Mouse (Mus musculus): Measurements from ENCODE around the gene Peli2.

The Peli2 gene

GRCm38 (mm10) chr14:48278291-48278690 is 157.7 kb downstream of the Peli2 start:
- no peak for DNase-seq (ENCODE audit: extremely low read depth, low read depth, low spot score)

DNA sequence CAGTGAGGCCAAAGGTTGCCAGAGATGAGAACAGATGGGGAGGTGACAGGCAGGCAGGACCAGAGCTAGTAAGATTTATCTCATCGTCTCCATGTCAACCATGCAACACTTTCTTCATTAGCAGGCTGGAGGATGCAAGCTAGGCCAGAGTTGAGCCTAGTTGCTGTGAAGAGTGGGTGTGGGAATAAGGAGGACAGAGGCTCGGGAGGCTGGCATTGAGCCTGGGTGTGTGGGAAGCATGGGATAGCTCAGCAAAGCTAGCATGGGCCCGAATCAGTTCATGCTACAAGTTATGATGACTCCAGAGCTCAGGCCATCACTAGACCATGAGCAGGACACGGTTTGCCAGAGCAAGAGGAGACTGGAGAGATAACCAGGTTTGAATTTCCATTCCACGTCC is 166.3 kb downstream of the Peli2 start:
- no peak for DNase-seq (ENCODE audit: extremely low read depth, low read depth, low spot score)

DNA sequence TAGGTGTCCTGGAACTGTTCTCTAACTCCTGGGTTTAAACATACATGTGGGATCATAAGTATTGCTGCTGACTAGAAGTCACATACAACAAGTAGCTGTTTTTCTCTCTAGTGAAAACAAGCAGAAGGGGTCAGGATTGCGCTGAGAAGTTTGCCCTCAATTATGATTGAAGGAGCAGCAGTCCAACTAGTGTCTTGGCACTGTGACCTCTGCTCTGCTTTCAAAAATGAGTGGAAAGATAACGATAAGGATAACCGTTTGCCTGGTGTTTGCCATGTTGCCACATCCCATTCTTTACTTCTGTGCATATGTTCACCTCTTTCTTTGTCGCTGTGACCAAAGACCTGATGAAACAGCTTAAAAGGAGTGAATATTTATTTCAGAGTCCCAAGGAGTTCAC is 167.0 kb downstream of the Peli2 start:
- DNase-seq (ENCODE audit: extremely low read depth, low read depth, low spot score) = no peak

- no peak for DNase-seq (ENCODE audit: extremely low read depth, low read depth, low spot score)
These were observed 168.0 kb downstream of the Peli2 start for GRCm38 (mm10) chr14:48288600-48288999.

GRCm38 (mm10) chr14:48289602-48290599 is 169.3 kb downstream of the Peli2 start:
- no peak for DNase-seq (ENCODE audit: extremely low read depth, low read depth, low spot score)

DNA sequence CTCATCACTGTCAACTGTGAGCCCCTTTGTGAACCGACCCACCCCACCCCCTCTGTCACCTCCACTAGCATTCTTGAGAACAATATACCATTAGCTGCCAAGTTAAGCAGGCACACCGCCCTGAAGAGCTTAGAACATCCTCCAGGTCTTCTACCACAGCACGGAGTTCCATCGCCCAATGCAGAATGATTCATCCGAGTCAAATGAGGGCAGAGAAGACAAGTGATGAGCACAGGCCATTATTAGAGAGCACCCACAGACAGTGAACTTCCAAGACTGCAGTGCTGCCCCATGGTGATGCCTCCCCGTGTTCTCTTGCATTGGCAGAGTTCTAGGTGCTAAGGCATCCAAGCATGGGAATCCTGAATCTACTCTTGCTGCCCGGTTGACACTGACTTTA is 172.9 kb downstream of the Peli2 start:
- DNase-seq (ENCODE audit: extremely low read depth, low read depth, low spot score) = no peak

GRCm38 (mm10) chr14:48295410-48295809 is 174.8 kb downstream of the Peli2 start:
- no peak for DNase-seq (ENCODE audit: extremely low read depth, low read depth, low spot score)

DNA sequence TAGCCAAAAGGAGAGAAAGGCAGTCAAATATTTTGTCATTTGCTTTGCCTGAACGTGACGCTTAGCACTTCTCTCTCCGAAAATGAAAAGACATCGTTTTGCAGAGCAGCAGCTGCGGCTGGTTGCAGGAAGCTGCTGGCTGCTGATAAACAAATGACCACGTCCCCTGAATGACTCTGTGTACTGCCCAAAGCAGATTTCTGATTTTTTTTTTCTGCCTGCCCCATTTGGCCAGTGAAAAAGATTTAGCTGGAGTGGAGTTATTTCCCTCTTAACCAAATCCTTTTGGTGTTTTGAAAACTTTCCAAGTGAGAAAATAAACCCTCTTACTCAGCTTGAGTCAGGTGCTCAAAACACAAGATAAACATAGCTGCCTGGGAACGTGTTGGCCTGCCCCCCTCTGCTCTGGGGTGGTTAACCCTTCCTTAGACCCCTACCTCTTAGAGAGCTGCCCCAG is 175.2 kb downstream of the Peli2 start:
- DNase-seq (ENCODE audit: extremely low read depth, low read depth, low spot score) = no peak

DNA sequence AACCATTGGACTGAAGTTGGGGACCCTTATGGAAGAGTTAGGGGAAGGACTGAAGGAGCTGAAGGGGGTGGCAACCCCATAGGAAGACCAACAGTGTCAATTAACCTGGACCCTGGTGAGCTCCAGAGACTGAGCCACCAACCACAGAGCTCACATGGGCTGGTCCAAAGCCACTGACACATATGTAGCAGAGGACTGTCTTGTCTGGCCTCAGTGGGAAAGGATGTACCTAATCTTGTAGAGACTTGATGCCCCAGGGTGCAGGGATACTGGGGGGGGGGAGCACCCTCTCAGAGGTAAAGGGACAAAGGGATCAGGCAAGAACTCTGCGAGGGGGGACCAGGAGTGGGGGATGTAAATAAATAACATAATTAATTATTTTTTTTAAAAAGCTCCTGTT is 176.2 kb downstream of the Peli2 start:
- no peak for DNase-seq (ENCODE audit: extremely low read depth, low read depth, low spot score)

DNA sequence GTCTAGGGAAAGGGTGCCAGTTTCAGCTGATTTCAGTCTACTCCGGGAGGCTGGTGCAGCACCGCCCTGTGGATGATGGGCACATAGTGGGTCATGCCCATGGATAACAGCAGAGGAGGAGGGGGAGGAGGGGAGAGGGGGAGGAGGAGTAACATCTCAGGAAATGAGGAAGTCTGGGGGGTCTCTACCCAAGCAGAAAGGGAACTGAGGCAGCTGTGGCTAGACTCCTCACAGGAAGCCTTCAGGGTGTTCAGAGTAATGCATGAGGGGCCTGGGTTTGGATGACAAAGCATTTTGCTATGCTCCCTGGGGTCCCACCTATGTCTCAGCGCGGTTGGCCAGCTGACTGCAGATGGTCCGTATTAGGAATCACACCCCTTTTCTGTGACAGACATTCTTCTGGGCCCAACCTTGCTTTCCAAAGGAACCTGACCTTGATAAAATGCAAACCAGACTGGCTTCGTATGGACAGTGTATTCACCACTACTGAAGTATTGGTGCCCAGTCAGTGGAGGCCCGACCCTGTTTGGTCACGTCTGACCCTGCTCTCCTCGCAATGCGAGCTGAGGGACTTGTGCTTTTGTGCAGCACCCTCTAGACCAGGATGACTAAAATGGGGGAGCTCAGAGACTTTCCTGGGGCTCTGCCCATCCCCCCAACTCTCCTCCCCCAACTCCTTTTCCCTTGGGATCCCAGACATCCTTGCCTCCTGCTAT is 182.0 kb downstream of the Peli2 start:
- no peak for DNase-seq (ENCODE audit: extremely low read depth, low read depth, low spot score)

DNA sequence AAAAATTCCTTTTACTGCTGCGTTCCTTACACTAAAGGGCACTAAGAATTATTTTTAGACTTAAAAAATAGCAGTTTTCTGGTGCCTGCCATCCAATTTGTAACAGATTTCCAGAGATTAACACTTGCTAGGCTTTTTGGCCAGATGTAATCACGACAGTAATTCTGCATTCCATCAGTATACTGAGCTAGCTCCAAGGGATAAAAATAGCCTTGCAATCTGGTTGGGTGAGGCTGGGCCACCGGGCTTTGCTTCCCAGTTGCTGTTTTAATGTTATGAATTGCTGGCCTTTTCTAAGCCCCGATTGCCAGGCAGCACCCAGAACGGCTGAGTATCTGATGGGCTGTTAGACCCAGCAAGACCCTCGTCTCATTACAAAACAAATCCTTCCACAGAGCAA is 182.6 kb downstream of the Peli2 start:
- no peak for DNase-seq (ENCODE audit: extremely low read depth, low read depth, low spot score)

DNA sequence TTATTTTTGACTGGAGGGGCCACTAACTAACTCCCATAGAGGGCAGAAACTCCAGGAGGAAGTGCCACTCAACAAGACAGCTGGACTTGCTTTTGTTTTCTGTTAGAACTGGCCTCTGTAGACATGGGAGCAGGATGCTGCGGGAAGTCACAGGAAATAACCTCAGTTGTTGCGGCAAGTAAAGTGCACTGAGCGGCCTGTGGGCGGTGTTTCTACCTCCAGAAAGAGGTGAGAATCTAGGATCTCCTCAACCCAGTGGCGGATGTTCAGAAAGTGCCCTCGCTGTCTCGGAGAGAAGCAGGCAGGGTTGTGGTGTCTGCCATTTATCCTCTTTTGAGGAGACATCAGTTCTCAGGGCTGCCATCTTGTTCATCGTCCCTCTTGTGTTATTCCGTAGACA is 183.2 kb downstream of the Peli2 start:
- DNase-seq (ENCODE audit: extremely low read depth, low read depth, low spot score) = no peak

DNA sequence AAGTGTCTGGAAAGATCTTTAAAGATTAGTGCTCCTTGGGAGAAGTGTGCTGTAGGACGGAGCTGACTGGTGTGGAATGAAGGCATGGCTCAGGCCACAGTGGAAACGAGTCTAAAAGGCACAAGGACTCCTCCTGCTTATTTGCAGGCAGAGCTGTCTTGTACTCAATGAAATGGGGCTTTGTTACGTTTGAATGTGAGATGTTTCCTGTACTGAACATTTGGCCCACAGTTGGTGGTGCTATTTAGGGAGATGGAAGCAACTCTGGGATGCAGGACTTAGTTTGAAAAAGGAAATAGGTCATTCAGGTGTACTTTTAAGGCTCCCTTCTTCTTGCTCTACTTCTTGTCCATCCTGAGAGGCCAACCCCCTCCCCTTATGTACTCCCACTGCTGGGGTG is 192.6 kb downstream of the Peli2 start:
- DNase-seq (ENCODE audit: extremely low read depth, low read depth, low spot score) = no peak

DNA sequence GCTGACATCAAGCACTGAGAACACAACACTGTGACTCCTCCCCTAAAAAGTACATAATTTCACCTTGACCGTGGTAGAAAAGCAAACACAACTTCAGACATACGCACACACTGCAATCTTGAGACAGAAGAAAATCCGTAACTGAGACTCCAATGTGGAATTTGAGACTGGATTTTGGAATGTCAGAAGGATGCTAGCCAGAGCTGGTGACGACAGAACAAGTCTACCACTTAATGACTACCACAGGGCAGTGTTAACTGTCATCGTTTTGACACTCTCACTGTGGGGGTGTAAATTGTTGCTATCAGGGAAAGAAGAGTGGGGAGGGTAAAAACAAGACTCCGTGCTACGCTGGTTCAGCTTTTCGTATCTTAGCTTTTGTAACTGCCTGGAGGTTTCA is 195.8 kb downstream of the Peli2 start:
- no peak for DNase-seq (ENCODE audit: extremely low read depth, low read depth, low spot score)

DNA sequence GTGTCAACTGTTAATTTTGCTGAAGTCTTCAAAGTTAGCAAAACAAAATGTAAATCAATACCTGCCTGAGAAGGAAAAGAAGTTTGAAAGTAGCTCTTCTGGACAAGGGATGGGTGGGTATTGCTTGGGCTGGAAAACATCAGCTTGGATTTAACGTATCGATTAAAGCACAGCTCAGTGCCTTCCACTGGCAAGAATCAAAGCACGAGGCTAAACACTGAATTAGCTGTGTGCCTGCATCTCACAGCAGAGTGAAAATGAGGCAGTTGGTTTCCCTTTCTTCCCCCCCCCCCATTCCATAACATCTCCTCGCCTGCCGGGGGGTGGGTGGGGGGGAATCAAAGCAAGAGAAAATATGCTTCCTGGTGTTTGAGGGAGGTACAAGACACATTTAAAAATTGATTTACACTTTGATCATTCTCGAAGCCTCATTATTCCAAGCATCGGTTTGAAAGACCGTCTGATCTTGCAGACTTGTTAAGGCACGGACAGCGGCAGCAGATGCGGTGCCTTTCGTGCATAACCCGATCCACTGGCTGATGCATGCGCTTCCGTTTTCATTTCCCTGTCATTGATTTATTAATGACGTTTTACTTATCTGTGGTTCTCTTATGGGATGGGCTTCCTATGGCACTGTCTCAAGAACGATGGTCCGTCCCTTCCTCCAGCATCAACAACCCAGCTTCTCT is 203.3 kb downstream of the Peli2 start:
- DNase-seq (ENCODE audit: extremely low read depth, low read depth, low spot score) = no peak

- DNase-seq (ENCODE audit: extremely low read depth, low read depth, low spot score) = no peak
These were observed 203.8 kb downstream of the Peli2 start for GRCm38 (mm10) chr14:48324460-48324850.

DNA sequence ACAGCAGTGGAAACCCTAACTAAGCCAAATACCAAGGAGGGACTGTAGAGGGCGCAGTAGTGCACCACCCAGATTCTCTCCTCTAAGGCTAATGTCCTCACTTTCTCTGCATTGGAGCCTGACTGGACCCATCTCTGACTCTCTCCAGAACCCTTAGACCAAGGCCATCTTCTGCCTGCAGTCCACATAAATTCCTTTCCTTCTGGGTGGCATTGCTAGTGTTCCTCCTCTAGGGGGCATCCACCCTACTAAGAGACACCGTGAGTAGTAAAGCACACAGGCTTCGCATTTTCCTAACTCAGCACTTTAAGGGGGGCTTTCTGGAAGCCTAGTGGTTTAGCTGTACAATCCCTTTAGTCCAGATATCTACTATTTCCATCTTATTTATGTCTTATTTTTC is 207.1 kb downstream of the Peli2 start:
- no peak for DNase-seq (ENCODE audit: extremely low read depth, low read depth, low spot score)

- DNase-seq (ENCODE audit: extremely low read depth, low read depth, low spot score) = no peak
These were observed 209.2 kb downstream of the Peli2 start for GRCm38 (mm10) chr14:48329716-48330365.

Data from fat pad, adult 2 months (tissue).